Mouse (Mus musculus) left cerebral cortex, postnatal 36 days (tissue): Measurements from ENCODE around the gene Camk2n2. TPM values are rescaled to one million over a fixed set of nuclear protein-coding genes. Genes with fewer than 3 reads are reported as not detected.

Experiments
- DNase-seq, 2 experiments: peaks; one replicate each; pipeline ENCODE4 v3.0.0; 2021 to 2022; ENCODE audit warnings: low spot score in 2 of 2, mixed read lengths in 1 of 2
- intact Hi-C: fragments of 180-260 bp; cut with DNase I; formaldehyde crosslinking; loops from one replicate; pipeline ENCODE4 v1.15.1; 2025
- total RNA-seq, 2 experiments: library from RNA; stranded (reverse); gene quantifications; 2 replicates each; pipeline ENCODE4 v1.2.3; 2021

Camk2n2 gene
- total RNA-seq, 2 experiments from 2014 or later: 166 to 199 TPM

- intact Hi-C loops: no loop called here
These were observed 1.3 kb downstream of the Camk2n2 start for GRCm38 (mm10) chr16:20619541-20620398.

GRCm38 (mm10) chr16:20611357-20612227, 9.5 kb downstream of the Camk2n2 start, which contains the start of the genes Eef1akmt4, Gm49333 and Alg3:
Gene Eef1akmt4 (plus strand): TSS chr16:20611593.
Gene Gm49333 (plus strand): TSS chr16:20611610.
Gene Alg3 (minus strand): TSS chr16:20611735.
- DNase-seq: peak; percentile 71 to 73
- intact Hi-C loops: loop anchor here (1.0 kb wide), 1 partner anchor 21 kb away; no protein-coding TSS in a partner anchor

More at GRCm38 (mm10) chr16:20619541-20620398, 1.3 kb downstream of the Camk2n2 start:
- peak in 1 of 2 experiments; percentile 19 for DNase-seq

GRCm38 (mm10) chr16:20610501-20611356, 10.4 kb downstream of the Camk2n2 start:
- intact Hi-C loops: loop anchor here (1.0 kb wide), 1 partner anchor 20 kb away; no protein-coding TSS in a partner anchor
- DNase-seq: peak; percentile 77 to 79

- no peak for DNase-seq
- intact Hi-C loops: no loop called here
These were observed 16.4 kb downstream of the Camk2n2 start for GRCm38 (mm10) chr16:20604705-20605104.

- peak in 1 of 2 experiments; percentile 8 for DNase-seq
- intact Hi-C loops: no loop called here
These were observed 20.6 kb downstream of the Camk2n2 start for GRCm38 (mm10) chr16:20600511-20600910.

GRCm38 (mm10) chr16:20596687-20597441, 24.2 kb downstream of the Camk2n2 start:
- DNase-seq: no peak
- intact Hi-C loops: no loop called here

GRCm38 (mm10) chr16:20595737-20596136, 25.4 kb downstream of the Camk2n2 start:
- DNase-seq: no peak
- intact Hi-C loops: no loop called here

GRCm38 (mm10) chr16:20595060-20595673, 25.9 kb downstream of the Camk2n2 start:
- no peak for DNase-seq
- intact Hi-C loops: no loop called here

GRCm38 (mm10) chr16:20591076-20591705, 29.9 kb downstream of the Camk2n2 start:
- intact Hi-C loops: no loop called here
- no peak for DNase-seq

GRCm38 (mm10) chr16:20590680-20591038, 30.4 kb downstream of the Camk2n2 start:
- intact Hi-C loops: loop anchor here (1.0 kb wide), 1 partner anchor 21 kb away; the partner anchor contains the start of genes Alg3, Eef1akmt4 and Gm49333

GRCm38 (mm10) chr16:20589939-20590679, 31.0 kb downstream of the Camk2n2 start:
- intact Hi-C loops: loop anchor here (1.0 to 5.0 kb wide), 2 partner anchors 21 to 77 kb away; partner anchors contain the start of genes Alg3, Eef1akmt4, Eif4g1 and Gm49333
- DNase-seq: peak; percentile 70 to 85

More at GRCm38 (mm10) chr16:20590680-20591038, 30.4 kb downstream of the Camk2n2 start:
- no peak for DNase-seq

- peak; percentile 43 to 53 for DNase-seq
- intact Hi-C loops: loop anchor here (5.0 kb wide), 1 partner anchor 78 kb away; the partner anchor contains the start of gene Eif4g1
These were observed 31.6 kb downstream of the Camk2n2 start, which contains the start of gene Vwa5b2 for GRCm38 (mm10) chr16:20589366-20589938. Gene Vwa5b2 (plus strand): TSS chr16:20589471.
